Mouse (Mus musculus) liver (tissue): ENCODE measurements around the gene Olfr1450.
"Not testable (repeated sequence)": the region's sequence is repeated elsewhere in the genome, so short reads cannot be mapped to it uniquely, and the experiment has no call there.

Experiments used
- DNase-seq: peaks from one replicate; pipeline ENCODE4 v3.0.0-alpha.2; 2020; ENCODE audit warnings: mixed read lengths

Gene Olfr1450

DNA sequence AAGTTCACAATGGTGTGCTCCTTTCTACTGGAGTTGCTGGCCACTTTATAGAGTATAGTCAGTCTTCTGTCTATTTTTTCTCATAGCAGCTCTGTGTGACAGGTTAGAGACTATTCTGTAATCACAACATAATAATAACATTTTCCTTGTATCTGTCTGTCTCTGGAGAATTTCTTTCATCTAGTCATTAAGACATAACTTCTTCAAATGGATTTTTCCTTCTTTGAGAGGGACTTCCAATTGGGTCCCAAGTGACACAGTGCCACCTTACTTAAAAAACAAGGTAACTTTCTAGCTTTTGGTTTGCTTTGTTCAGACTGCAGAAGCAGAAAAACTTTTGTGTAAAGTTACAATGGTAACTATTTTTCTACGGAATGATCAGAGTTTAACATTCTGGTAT, at the start of gene Olfr1450:
TSS of gene Olfr1450 (plus strand) at position 301 of the 400 bp plus-strand sequence.
- DNase-seq: no peak

DNA sequence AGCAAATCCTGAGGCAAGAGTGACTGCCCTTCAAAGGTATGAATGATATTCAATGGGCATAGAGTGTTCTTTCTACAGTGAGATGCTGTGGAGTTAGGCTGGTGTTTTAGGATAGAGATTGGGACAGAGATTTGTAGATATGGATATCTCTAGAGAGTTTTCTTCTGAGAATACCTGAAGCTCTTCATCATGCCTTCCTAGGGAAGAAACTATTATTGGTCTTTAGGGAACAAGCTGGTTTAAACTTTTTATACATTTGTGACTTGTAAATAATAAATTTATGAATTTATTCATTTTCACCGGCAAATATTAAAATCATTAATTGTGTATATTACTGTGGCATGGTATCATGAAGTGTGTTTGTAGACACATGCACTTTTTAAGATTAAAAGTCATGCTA, 46.4 kb upstream of the Olfr1450 start, which contains the start of gene Olfr1447:
TSS of gene Olfr1447 (minus strand) at position 101 of the 400 bp plus-strand sequence.
- DNase-seq: no peak

- DNase-seq: no peak
These were observed 25.7 kb upstream of the Olfr1450 start, which contains the start of gene Olfr1448 for GRCm38 (mm10) chr19:12924319-12924718. Olfr1448 (minus strand) TSS chr19:12924419.

GRCm38 (mm10) chr19:12930540-12930939, 19.5 kb upstream of the Olfr1450 start, which contains the start of gene Olfr1449:
Olfr1449 (plus strand) TSS chr19:12930840.
- DNase-seq: no peak

GRCm38 (mm10) chr19:12970082-12970481, 20.0 kb downstream of the Olfr1450 start:
- not testable (repeated sequence) for DNase-seq

DNA sequence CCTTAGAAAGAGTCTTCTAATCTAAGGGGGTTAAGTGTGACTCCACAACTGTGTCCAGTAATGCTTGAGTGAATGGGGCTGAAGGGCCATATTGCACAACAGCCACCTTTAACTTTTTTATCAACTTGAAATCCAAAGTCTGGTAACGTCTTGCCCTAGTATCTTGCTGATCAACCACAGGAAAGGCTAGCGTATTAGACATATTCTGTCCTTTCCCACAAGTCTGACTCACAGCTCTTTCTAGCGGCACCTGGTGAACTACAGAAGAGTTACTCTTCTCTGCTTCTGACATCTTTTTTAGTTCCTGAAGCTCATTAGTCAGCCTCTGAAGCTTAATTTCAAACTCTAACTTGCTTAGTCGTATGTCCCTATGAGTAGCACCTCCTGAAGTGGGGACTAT, 42.3 kb downstream of the Olfr1450 start:
- DNase-seq: not testable (repeated sequence)

DNA sequence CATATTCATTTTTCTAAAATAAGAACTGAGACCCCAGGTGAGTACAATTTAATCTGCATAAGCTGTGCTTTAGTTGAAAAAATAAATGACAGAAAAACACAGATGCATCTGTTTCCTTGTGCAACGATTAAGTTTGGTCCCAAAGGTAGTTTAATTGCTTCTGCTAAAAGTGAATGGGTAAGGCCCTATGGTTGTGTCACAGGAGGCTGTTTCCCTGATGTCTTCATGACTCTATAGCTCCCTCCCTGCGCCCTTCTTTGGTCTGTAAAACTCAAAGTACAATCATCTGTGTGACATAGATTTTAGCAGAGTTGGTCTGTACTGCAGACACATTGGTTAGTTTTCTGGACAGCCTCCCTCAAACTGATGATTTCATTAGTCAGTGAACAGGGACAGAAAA, 44.7 kb downstream of the Olfr1450 start, which contains the start of gene Olfr1451:
TSS of gene Olfr1451 (plus strand) at position 301 of the 400 bp plus-strand sequence.
- no peak for DNase-seq
